ENCODE assay signal across 9 mouse cellular contexts in genomic region chr1:93015136-93015535, GRCm38 (mm10).
A peak's percentile ranks its signal among the peaks of the same experiment; 100 is the strongest.
DNase-seq lines count a peak whose midpoint lies in the region; ATAC-seq lines count a peak whose summit lies in the region.
"Had no signal": no experiment of that assay in that cellular context is flagged by ENCODE, and none has a peak within 500 bp of the region (broad histone marks: within the 10 kb centered on the region; RNA-seq: fewer than 3 reads in every experiment).

No protein-coding gene starts in this region.

- peak; percentile 5; the same call in 1 of the 2 replicates for ATAC-seq in frontal cortex, adult (ENCODE audit: low TSS enrichment)
- ATAC-seq: CD4-positive, CD25-positive, alpha-beta regulatory T cell, adult 4 months; inflammation-experienced regulatory T-cells, adult 6 months had no signal

- peak; percentile 65 for DNase-seq in cerebellum, adult 9-11 months
- no peak for DNase-seq in cerebellum, adult 11 months
- no peak for DNase-seq in frontal cortex, postnatal 14 days (ENCODE audit: low spot score in 2 of 2)
- peak; percentile 36 for DNase-seq in layer of hippocampus, adult 9-11 months
- no peak for DNase-seq in layer of hippocampus, adult 11-12 months (ENCODE audit: low spot score)
- DNase-seq in ovary, postnatal 14 days (ENCODE audit: low spot score), result no peak

Comparison
In these comparisons a context has a peak if more than half of its experiments do, and no peak if none do; other contexts are left out.
1. DNase-seq: peak in cerebellum, adult 9-11 months (single experiment) and layer of hippocampus, adult 9-11 months (single experiment); none in cerebellum, adult 11 months (single experiment), frontal cortex, postnatal 14 days (0 of 2), layer of hippocampus, adult 11-12 months (single experiment) and ovary, postnatal 14 days (single experiment).